Comparison of ENCODE assay signal across 25 mouse cellular contexts in the genomic region with DNA sequence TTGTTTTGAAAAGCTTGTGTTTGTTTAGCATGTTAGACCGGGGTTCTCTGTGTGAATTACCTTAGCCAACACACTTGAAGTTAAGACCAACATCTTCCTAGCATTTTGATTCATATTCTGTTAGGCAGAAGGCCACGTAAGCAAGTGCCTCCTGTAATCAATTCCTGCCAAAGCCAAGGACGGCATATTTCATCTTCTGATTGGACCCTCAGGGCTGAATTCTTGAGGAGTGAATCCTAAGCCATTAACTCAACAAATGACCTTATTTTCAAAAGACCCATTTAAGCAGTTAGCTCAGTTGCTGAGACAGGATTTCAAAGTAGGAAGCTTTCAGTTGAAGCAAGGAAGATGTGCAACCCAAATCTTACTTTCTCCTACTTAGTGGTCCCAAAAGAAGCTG.
"Had no signal": no experiment of that assay in that cellular context is flagged by ENCODE, and none has a peak within 500 bp of the region (broad histone marks: within the 10 kb centered on the region; RNA-seq: fewer than 3 reads in every experiment).

No protein-coding gene starts in this region.

- H3K36me3 ChIP-seq: heart, embryonic 10.5 days; heart, embryonic 13.5 days; heart, embryonic 15.5 days; hindbrain, embryonic 13.5 days; hindbrain, embryonic 15.5 days; kidney, embryonic 15.5 days; limb, embryonic 13.5 days; limb, embryonic 15.5 days; liver, embryonic 12.5 days had no signal

- H3K4me1 ChIP-seq: heart, embryonic 10.5 days; heart, embryonic 13.5 days; heart, embryonic 15.5 days; hindbrain, embryonic 13.5 days; hindbrain, embryonic 15.5 days; kidney, embryonic 15.5 days; limb, embryonic 13.5 days; limb, embryonic 15.5 days; liver, embryonic 12.5 days had no signal

- H3K4me2 ChIP-seq: heart, embryonic 13.5 days; heart, embryonic 15.5 days; hindbrain, embryonic 13.5 days; hindbrain, embryonic 15.5 days; kidney, embryonic 15.5 days; limb, embryonic 13.5 days; limb, embryonic 15.5 days; liver, embryonic 12.5 days had no signal

- H3K9me3 ChIP-seq: heart, embryonic 10.5 days; heart, embryonic 13.5 days; heart, embryonic 15.5 days; hindbrain, embryonic 13.5 days; hindbrain, embryonic 15.5 days; kidney, embryonic 15.5 days; limb, embryonic 13.5 days; limb, embryonic 15.5 days; liver, embryonic 12.5 days had no signal

- H3K4me3 ChIP-seq: heart, embryonic 10.5 days; heart, embryonic 13.5 days; heart, embryonic 15.5 days; hindbrain, embryonic 13.5 days; hindbrain, embryonic 15.5 days; kidney, embryonic 15.5 days; limb, embryonic 13.5 days; limb, embryonic 15.5 days; liver, embryonic 12.5 days had no signal

- H3K27ac ChIP-seq: heart, embryonic 10.5 days; heart, embryonic 13.5 days; heart, embryonic 15.5 days; hindbrain, embryonic 13.5 days; hindbrain, embryonic 15.5 days; hindbrain, postnatal 0 days; kidney, embryonic 15.5 days; kidney, postnatal 0 days; limb, embryonic 13.5 days; limb, embryonic 15.5 days; liver, embryonic 12.5 days; liver, embryonic 14.5 days had no signal

- DNase-seq: gastrocnemius, postnatal 25 days; heart, adult 18-20 months; heart, postnatal 14 days; heart, postnatal 36 days; kidney, adult 11 months; kidney, adult 2 months; kidney, adult 9 months; kidney, postnatal 14 days; kidney, postnatal 36 days; layer of hippocampus, adult 9-11 months; layer of hippocampus, postnatal 36 days; left cerebral cortex, postnatal 4 days had no signal

- H3K9ac ChIP-seq: heart, embryonic 13.5 days; heart, embryonic 15.5 days; hindbrain, embryonic 13.5 days; hindbrain, embryonic 15.5 days; kidney, embryonic 15.5 days; limb, embryonic 13.5 days; limb, embryonic 15.5 days; liver, embryonic 12.5 days; liver, embryonic 14.5 days had no signal

- H3K27me3 ChIP-seq: heart, embryonic 13.5 days; heart, embryonic 15.5 days; hindbrain, embryonic 13.5 days; hindbrain, embryonic 15.5 days; kidney, embryonic 15.5 days; limb, embryonic 13.5 days; limb, embryonic 15.5 days; liver, embryonic 12.5 days had no signal

- ATAC-seq: hindbrain, postnatal 0 days; intestine, embryonic 16.5 days; liver, embryonic 12.5 days had no signal
